13 mouse cellular contexts compared by ENCODE assay signal in genomic region chr13:24985435-24985834, GRCm38 (mm10). TPM values are rescaled to one million over a fixed set of nuclear protein-coding genes. Genes with fewer than 3 reads are reported as not detected.
A peak's percentile ranks its signal among the peaks of the same experiment; 100 is the strongest.
DNase-seq lines count a peak whose midpoint lies in the region.
"Had no signal": no experiment of that assay in that cellular context is flagged by ENCODE, and none has a peak within 500 bp of the region (broad histone marks: within the 10 kb centered on the region; RNA-seq: fewer than 3 reads in every experiment).

No protein-coding gene starts in this region.

- peak; percentile 14 for DNase-seq in cerebellum, adult 11-12 months
- no peak for DNase-seq in cerebellum, postnatal 25 days
- peak; percentile 63 for DNase-seq in layer of hippocampus, adult 11-12 months (ENCODE audit: low spot score)
- DNase-seq in layer of hippocampus, postnatal 25 days (ENCODE audit: extremely low spot score in 1 of 2, low spot score in 1 of 2), result no peak
- DNase-seq in frontal cortex, adult 2 months (ENCODE audit: extremely low spot score in 1 of 2, low spot score in 1 of 2), result peak; percentile 31 to 57
- peak; percentile 14 to 52 for DNase-seq in left cerebral cortex, postnatal 25 days (ENCODE audit: low spot score in 2 of 2)
- DNase-seq in urinary bladder, postnatal 10 days (ENCODE audit: low spot score), result no peak
- DNase-seq in kidney, adult 8-10 months, result no peak
- DNase-seq: adrenal gland, postnatal 10 days; gastrocnemius, postnatal 25 days; lung, adult 2 months; right cerebral cortex, postnatal 25 days; thymus, adult 2 months had no signal

- intact Hi-C loops in left cerebral cortex, postnatal 25 days (cut with DNase I), result no loop called here

RNA-seq across cellular contexts. Expression of gene Mrs2, which starts 34.7 kb away (rescaled TPM):
- 10 to 100 TPM; 56.6 to 60.5 TPM for total RNA-seq in layer of hippocampus, postnatal 25 days (2021)
- polyA plus RNA-seq in frontal cortex, adult 2 months (2012; rRNA removed), result 38.1 and 47.1 TPM in 2 replicates
- 10 to 100 TPM; 54.3 to 55.2 TPM for total RNA-seq in left cerebral cortex, postnatal 25 days (2021)

RNA-seq across cellular contexts. Expression of gene Gpld1, which starts 42.5 kb away (rescaled TPM):
- 10 to 100 TPM; 11.9 to 20.7 TPM for total RNA-seq in layer of hippocampus, postnatal 25 days (2021)
- polyA plus RNA-seq in frontal cortex, adult 2 months (2012; rRNA removed), result 18.5 and 18.6 TPM in 2 replicates
- 10 to 100 TPM; 15.4 to 17.9 TPM for total RNA-seq in left cerebral cortex, postnatal 25 days (2021)

RNA-seq across cellular contexts. Expression of gene Aldh5a1, which starts 48.0 kb away (rescaled TPM):
- total RNA-seq in layer of hippocampus, postnatal 25 days (2021), result 10 to 100 TPM; 60.6 to 61.7 TPM
- 42.5 and 44.2 TPM in 2 replicates for polyA plus RNA-seq in frontal cortex, adult 2 months (2012; rRNA removed)
- total RNA-seq in left cerebral cortex, postnatal 25 days (2021), result 10 to 100 TPM; 54.2 to 58.7 TPM

Comparison
In these comparisons a context has a peak if more than half of its experiments do, and no peak if none do; other contexts are left out.
1. DNase-seq: peak in cerebellum, adult 11-12 months (single experiment), layer of hippocampus, adult 11-12 months (single experiment), frontal cortex, adult 2 months (2 of 2) and left cerebral cortex, postnatal 25 days (2 of 2); none in cerebellum, postnatal 25 days (0 of 2), layer of hippocampus, postnatal 25 days (0 of 2), urinary bladder, postnatal 10 days (single experiment) and kidney, adult 8-10 months (0 of 2).